Mouse (Mus musculus) ES-CJ7 (cell line): ENCODE measurements at regions not wholly inside any gene's neighbourhood (a gene's known extent, or its start where the extent isn't known, plus 50 kb on each side); places are given as distances from the start of the nearest gene placed in this dataset.

Experiments
- DNase-seq: peaks from one replicate; pipeline ENCODE4 v3.0.0; 2011; ENCODE audit warnings: low read depth, low spot score

DNA sequence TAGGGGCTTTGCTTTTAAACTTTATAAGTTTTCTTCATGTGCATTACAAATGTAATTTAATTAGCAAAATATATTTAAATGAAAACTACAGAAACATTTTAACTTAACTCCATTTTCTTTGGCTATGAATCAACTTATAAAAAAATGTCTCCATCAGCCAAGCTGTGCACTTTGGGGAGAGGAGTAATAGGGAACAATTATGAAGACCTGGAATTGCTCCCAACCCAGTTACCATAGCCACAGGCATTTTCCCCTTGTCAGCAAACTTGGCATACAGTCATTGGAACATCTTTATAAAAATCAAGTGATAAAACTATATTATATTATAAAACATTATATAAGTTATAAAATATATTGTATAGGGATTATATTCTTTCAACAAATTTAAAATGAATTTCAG is 65.0 kb downstream of the Atxn7l3b start:
- no peak for DNase-seq

DNA sequence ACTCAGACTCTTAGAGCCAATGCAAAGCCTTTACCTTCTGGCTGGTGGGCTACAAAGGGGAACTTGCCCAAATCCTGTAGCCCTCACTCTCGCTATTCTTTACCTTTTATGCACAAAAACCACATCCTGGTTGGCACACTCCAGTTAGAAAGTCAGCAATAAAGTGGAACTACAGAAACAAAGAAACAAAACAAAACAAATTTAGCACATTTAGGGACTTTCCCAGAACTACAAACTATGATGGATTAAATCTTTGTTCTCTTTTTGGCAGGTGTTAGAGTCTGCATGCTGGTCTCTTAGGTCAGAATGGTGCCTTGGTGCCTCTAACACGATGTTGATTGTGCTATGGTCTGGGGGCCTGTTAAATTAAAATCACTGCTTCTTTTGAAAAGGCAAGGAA is 65.4 kb downstream of the Atxn7l3b start:
- DNase-seq: no peak

DNA sequence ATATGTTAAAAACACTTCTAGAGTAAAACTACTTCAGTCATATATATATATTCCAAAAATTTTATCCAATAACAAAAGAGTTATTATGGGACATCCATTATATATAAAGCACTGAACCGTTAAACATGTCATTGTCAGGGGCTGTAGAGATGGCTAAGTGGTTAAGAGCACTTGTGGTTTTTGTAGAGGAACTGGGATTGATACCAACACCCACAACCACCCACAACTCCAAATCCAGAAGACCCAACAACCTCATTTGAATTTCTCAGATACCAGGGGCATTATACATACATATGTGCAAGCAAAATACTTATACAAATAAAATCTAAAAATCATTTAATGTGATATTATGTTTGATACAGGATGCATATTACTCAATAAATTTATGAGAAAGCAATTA is 76.8 kb downstream of the Atxn7l3b start:
- no peak for DNase-seq

DNA sequence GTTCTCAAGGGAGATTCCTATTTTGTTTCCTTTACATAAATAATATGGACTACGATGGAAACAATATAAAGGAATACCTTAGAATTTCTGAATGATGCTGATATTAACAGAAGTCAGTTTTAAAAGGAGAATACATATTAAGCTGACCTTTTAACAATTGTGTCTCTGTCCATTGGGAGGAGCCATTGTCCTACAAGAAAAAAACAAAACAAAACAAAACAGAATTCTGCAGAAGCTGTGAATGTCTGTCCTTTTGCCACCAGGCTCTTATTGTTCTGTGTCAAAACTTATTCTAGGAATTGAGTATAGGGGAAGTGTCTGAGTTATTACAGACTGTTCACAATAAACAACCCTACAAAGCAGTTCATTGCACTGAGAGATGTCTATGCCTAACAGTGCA is 82.6 kb downstream of the Atxn7l3b start:
- no peak for DNase-seq

DNA sequence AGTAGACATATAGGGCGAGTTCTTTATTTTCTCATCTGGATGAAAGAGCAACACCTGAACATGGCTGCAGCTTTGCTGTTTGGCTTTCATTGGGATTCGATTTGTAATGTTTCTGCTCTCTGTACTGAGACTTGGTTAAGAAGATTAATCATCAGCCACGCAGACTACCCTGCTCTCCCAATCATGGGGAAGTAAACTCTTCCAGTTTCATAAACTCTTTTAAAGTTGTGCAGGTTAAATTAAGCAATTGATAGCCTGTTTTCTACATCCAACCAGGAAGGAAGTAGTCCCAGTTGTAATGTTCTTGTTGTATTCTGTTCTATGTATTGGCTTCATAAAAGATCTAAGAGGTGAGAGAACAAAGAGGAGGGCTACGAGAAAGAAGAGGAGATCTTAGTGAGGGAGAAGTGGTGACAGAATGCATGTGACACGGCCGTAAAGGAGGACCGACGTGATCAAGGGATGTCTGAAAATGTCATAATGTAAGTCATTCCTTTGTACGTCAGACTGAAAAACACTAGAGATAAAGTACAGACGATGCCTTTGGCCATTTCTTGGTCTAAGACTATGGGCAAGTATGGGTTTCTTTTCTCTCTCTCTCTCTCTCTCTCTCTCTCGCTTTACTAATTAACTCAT is 91.3 kb downstream of the Atxn7l3b start:
- no peak for DNase-seq

DNA sequence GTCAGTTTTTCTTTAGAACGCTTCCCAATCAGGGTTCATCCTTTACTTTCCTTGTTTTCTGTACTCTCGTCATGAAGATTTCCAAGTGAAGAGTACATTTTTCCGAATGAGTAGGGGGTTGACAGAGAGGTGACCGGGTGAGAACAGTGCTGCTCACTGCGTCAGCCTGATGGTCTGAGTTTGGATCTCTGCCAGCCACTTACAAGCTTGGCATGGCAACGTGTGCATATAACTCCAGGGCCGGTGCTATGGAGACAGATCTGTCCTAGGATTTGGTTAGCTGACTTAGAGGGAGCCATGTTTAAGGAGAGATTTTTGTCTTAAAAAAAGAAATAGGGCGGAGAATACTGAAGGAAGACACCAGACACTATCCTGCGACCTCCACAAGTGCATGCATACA is 92.8 kb downstream of the Atxn7l3b start:
- no peak for DNase-seq

DNA sequence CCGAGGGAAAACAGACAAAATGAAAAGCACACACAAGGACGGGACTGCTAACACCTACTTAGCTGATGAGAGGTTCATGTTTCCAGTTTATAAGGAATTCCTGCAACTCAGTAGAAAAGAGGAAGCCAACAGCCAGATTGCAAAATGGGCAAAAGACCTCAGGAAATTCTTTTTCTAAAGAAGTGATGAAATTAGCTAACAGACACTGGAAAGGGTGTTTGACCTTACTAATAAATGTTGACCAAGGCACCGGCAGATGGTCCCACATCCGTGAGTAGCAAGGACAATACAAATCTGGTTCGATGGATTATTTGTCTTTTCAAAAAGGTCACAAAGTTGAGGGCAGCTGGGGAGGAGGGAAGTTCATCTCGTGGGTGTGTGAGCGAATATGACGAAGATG is 93.3 kb downstream of the Atxn7l3b start:
- DNase-seq: no peak

DNA sequence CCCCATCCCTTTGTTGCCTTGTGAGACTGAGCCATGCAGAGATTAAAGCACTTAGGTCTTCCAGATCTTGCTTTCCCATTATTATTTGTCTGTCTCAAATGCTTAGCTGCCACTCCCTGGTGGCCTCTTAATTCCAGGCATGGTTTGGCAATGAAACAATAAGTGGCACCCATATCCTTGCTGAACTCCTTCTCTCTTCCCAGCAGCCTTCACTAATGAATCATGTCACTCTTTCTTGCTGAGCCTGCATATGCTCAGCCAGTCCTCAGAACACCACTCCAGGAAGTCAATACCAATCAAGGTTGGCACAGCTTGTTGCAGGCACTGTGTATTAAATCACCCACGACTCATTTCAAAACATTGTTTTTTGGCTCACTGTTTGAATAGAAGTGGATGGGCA is 118.6 kb downstream of the Atxn7l3b start:
- DNase-seq: no peak

DNA sequence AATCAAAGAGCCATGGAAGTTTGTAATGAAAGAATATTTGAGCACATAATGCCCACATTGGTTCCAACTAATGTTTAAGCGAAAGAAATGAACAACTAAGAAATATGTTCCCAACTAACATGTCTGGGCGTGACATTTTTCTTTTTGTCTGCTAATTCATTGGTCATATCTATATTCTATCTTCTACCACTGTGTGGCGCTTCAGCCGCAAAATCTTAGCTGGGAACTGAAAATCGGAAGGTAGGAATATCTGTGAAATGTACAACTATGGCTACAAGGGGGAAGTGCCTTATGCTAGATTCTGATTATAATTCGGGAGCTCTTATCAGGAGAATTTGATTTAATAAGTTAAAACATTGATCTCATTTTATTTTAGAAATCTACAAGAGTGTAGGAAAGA is 125.2 kb downstream of the Atxn7l3b start:
- DNase-seq: peak; percentile 14

DNA sequence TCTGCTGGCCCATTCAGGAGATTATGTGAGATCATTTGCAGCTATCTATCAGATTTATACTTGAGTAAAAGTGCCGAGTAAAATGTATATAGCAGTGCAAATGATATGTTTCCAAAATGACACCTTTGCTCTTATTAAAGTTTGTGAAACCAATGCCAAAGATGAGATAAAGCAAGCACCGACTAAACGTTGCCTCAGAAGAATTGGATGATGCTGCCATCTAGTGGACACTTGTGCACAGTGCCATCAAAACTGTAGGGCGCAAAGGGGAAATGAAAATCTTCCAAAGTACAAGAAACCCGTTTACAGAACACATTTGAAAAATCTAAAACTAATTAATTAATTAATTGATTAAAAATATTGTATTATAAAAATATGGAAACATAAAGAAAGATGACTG is 127.2 kb downstream of the Atxn7l3b start:
- peak; percentile 51 for DNase-seq

DNA sequence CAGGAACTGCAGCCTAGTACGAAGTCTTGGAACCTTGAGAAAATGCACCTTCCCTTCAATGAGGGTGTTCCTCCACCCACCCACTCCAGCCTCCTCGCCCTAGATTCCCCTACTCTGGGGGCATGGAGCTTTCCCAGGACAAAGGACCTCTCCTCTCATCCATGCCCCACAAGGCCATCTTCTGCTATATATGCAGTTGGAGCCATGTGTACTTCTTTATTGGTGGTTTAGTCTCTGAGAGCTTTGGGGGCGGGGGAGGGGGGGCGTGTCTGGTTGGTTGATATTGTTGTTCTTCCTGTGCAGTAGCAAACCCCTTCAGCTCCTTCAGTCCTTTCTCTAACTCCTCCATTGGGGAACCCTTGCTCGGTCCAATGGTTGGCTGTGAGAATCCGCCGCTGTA is 130.2 kb downstream of the Atxn7l3b start:
- no peak for DNase-seq

DNA sequence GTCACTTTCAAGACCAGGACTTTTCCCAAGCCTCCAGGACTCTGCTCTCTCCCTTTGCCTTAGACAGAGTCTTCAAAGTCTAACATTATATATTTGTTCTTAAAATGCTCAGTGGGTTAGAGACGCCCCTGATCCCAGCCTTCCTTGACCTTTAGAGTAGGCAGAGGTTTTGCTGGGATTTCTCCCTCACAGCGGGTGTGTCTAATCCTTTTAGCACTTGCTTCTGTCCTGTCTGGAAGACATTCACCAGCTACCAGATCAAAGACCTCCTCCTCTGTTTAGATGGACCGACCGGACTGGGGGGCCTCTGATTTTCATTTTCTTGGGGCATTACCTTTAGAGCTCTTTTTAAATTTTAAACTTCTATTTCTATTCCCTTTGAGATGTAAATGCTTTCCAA is 130.7 kb downstream of the Atxn7l3b start:
- DNase-seq: no peak

DNA sequence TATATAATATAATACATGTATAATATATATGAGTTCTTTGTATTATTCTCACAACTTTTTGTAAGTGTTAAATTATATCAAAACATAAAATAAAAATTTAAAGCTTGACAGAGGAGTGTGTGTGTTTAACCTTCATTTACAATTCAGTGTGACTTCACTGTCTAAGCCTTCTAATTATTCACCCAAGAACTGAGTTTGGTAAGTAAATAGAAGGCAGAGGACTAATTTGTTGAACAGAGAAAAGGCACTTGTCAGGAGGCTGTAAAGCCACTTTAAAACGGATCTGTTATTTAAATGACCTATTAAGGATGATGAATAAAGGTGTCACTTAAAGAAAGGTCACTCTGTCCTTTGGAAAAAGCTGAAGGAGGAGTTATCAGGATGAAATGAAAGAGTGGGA is 132.9 kb downstream of the Atxn7l3b start:
- DNase-seq: no peak

DNA sequence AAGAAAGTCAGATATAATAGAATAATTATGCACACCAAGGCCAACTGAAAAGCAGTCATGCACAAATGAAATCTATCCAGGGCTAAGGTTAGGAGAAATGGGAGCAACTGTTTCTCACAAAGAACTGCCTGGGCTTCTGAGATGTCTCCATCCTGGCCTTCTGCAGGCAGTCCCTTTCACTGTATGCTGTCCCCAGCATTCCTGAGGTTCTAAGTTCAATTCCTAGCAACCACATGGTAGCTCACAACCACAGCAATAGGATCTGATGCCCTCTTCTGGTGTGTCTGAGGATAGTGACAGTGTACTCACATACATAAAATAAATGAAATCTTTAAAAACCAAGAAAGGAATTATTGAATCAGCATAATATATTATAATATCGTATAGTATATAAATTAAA is 133.3 kb downstream of the Atxn7l3b start:
- no peak for DNase-seq

DNA sequence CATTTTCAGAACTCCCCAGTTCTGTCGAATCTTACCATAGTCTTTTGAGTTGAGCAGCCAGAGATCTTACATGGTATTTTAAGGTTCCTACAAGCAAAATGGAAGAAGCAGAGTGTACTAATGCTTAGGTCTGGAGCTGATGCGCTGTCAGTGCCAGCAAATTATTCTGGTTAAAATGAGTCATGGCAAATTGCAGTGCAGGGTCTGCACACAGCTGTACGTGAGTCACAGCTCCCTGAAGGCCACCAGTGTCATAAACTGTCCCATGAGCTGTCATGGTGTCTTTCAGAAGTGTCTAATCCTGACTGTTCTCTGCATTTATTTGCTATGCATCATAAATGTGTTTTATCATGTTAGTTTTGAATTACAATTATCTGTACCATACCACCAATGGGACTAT is 140.6 kb downstream of the Atxn7l3b start:
- no peak for DNase-seq

DNA sequence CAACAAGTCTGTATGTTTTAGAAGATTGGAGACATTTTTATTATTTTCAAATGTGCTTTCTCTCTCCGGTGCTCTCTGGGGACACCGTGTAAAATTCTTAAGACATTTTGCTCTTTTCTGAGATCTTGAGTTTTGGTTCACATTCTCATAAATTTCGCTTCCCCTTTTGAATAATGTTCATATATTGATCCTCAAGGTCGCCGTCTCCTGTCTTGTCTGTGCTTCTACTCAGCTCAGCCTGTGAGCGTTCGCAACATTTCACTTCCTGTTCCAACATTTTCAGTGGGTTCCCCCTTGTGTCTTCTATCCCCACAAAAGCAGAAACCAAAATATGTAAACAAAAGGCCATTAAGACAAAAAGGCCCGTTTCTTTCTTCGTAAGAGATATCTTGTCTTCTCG is 154.5 kb downstream of the Atxn7l3b start:
- no peak for DNase-seq

DNA sequence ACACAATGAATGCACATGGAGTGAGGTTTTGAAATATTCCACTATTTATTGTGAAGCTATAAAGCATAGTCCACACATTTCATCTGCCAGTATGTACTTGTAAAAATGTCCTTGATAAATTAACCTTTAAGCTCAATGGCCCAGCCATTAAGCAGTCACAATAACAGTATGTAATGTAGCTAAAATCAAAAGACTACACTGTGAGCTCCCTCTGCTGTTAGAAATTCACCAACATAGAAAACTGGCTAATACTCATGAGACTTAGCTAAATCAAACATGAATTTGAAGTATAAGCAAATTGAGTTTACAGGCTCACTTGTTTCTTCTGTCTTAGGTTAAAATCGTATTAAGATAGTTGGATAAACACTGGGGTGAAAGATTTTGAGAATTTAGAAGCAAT is 182.1 kb downstream of the Atxn7l3b start:
- DNase-seq: no peak

DNA sequence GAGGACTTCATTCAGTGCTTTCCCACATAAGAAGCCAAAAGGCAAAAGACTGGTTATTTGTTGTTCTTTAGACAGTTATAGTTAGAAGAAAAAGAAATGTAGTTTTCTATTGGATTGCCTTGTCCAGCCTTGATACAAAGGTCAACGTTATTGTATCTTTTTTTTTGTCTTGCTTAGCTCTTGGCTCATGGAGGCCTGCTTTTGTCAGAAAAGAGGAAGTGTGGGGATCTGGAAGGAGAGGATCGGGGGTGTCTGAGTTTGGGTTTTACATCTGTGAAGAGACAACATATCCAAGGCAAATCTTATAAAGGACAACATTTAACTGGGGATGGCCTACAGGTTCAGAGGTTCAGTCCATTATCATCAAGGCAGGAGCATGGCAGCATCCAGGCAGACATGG is 185.3 kb downstream of the Atxn7l3b start:
- no peak for DNase-seq

DNA sequence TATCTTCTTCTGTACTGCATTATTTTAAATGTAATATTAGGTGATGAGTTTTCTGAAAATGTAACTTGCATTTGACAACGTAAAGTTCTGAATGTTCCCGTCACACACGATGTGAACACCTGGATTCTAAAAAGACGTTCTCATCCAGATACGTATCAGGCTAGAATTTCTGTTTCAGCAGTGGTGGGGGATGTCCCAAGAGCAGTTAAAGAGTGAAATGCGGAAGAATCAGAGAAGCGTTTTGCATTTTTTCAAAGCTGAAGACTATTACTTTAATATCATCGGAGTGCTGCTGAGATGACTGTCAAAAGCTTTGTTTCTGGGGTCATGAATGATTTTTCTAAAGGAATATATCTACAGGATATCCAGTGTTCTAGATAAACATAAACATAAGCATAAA is 186.7 kb downstream of the Atxn7l3b start:
- DNase-seq: no peak
